Mouse (Mus musculus) right cerebral cortex, postnatal 4 days (tissue): ENCODE measurements around the gene Eva1c.

ENCODE experiments used
- DNase-seq: peaks from one replicate; pipeline ENCODE4 v3.0.0-alpha.2; 2022

The Eva1c gene

DNA sequence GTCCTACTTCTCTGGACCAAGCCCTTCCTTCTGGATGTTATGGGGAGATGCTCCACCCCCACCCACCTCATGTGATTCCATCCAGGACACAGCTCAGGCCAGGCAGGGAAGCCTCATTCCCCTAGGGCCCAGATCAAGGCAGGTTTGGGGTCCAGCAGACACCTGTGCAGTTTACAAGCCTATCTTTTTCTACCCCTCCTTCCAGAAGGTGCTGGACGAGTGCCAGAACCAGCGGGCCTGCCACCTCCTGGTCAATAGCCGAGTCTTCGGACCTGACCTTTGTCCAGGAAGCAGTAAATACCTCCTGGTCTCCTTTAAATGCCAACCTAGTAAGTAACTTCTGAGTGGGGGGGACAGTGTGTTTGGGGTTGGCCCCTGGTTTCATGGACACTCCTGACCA, 42.8 kb downstream of the Eva1c start:
- no peak for DNase-seq

DNA sequence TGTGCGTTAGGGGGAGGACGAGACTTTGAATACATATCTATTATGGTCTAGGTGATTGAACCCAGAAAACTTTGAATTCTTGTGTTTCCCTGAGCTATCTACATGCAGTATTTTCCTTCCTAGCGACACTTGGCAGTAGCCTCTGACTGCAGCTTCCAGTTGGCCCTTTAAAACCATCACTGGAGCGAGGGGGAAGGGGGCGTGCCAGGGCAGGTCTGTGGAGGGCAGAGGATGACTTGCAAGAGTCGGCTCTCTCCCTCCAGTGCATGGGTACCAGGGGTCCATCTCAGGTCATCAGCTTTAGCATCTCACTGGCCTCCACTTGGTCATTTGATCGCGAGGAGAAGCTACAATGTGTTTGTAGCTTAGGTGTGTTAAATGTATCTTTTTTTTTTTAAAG, 46.4 kb downstream of the Eva1c start:
- no peak for DNase-seq

DNA sequence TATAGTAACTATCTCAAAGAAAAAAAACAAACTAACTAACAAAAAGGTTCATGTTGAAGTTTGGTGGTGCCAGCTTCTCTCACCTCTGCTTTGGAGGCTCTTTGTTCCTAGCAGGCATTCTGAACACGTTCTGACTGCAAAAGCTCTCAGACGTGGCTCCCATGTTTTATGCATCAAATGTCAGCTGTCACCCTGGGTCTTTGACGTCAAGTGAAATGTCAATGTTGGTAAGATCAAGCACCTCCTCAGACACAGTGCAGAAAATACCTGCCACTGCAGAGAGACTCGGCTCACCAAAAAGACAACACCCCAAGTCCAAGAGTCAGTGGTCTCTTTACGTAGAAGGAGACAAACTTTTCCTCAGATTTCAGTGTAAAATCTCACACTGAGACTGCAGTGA, 48.0 kb downstream of the Eva1c start:
- no peak for DNase-seq

DNA sequence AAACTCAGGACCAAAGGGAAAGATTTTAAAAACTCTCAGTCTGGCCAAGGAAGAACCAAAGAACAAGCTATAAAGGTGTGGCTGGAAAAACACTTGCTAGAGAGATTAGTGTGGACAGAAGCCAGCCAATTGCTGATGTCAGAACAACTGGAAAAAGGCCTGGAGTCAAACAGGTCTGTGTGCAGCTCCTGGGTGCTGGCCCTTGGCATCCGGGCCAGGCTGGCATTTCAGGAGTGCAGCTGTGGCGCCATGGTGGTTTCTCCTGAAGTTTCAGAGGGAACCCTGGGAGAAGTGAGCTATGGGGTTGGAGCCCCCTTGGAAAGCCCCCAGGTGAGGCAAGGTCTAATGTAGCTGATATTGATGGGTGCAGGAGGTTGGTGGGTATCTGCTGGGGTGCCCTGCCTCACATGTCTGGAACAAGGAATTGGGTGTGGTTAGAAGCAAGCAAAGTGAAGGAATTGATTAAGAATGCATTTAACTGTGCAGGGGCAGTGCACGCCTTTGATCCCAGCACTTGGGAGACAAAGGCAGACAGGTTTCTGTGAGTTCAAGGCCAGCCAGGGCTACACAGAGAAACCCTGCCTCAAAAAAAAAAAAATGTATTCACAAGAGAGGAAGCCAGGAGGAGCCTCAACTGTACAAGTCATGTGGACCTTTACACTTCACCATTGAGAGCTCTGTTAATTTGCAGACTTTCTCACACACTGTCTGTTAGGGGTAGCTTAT, 51.8 kb downstream of the Eva1c start:
- DNase-seq = no peak

DNA sequence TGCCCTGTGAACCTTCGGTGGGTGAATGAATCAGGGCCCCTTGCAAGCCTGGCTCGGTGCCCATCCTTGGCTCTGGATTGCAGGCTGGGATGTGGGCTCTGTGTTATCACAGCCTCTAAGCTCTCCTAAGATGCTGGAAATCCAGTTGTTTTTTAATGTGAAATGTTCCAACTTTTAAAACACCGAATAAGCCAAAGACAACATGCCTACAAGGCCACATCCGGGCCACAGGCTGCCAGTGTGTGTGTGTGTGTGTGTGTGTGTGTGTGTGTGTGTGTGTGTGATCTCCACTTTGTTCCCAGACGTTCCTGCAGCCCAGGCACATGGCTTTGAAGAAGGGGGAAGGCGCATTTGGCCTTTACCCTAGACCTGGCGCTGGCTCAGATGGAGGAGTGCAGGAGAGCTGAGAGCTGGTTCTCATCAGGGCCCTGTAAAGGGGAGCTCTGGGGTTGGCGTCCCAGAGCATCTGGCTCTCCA, 56.0 kb downstream of the Eva1c start:
- DNase-seq = no peak

- no peak for DNase-seq
Measured at GRCm38 (mm10) chr16:90885351-90885750, 58.8 kb downstream of the Eva1c start.

DNA sequence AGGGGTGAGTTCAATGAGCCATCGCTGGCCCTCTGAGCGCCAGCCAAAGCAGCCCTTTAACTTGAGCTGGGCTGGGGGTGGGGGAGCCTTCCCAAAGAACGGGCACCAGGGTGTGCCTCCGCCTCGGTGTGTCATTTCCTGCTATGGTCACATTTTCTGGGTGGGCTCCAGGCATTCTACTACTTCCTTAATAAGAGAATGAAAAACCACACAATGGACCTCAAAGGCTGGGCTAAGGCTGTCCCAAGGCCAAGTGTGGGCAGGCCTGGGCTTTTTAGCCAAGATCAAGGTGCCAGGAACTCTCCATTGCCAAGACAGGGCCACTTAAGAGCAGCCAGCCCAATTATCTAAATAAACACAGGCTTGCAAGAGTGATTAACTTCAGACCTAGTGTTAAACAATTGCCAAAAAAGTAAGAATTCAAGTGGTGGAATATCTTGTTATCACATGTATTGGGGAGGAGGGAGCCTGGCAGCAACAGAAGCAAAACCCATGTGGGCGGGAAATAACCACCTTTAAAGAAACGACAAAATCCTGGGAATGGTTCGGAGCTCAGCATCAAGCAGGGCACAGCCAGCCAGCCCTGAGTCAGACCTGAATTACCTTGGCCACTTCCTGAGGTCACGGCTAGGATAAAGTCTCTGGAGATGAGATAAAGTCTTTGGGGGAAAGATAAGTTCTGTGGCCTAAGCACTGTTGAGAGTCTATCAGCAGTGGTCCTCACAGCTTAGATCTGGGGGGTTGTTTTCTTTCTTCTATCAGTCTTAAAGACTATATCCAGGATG, 59.5 kb downstream of the Eva1c start:
- DNase-seq = no peak

- DNase-seq = no peak
Measured at GRCm38 (mm10) chr16:90890683-90891082, 64.2 kb downstream of the Eva1c start.

- DNase-seq = no peak
Measured at GRCm38 (mm10) chr16:90891601-90892000, 65.1 kb downstream of the Eva1c start.

GRCm38 (mm10) chr16:90892081-90892480, 65.6 kb downstream of the Eva1c start:
- DNase-seq = no peak

DNA sequence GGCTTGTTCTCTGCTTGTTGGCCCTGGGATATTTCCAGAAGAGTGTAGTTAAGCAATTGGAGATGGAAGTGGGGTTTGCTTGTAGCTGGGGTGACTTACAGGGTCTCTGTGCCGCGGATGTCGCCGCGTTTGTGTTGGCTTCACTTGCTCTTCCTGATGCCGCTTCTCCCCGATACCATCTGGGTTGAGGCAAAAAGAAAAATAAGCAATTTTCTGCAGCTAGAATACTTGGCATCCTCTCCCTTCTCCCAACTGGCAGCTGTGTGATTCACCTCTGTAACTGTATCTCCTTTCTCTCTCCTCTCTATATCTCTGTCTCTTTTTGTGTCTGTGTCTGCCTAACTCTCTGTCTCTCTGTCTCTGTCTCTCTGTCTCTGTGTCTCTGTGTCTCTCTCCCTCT, 66.5 kb downstream of the Eva1c start:
- DNase-seq = no peak

- DNase-seq = no peak
Measured at GRCm38 (mm10) chr16:90893792-90894191, 67.3 kb downstream of the Eva1c start.

DNA sequence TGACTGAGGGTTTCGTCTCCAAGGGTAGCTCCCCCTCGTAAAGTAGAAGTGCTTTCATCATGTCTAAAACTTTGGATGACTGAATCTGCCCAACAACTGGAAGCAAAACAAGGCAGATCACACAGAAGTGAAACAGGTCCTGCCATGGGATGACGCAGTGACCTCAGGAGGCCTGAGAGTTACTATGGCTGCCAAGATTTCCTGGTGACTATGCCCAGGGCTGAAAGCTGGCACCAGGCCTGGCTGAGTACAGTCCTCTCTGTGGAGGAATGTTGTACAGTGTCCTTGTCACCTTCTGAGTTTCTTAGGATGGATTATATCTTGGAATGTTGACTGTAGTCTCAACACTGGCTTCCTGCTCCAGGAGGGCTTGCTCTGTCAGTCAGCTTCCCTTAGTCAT, 71.1 kb downstream of the Eva1c start:
- no peak for DNase-seq

DNA sequence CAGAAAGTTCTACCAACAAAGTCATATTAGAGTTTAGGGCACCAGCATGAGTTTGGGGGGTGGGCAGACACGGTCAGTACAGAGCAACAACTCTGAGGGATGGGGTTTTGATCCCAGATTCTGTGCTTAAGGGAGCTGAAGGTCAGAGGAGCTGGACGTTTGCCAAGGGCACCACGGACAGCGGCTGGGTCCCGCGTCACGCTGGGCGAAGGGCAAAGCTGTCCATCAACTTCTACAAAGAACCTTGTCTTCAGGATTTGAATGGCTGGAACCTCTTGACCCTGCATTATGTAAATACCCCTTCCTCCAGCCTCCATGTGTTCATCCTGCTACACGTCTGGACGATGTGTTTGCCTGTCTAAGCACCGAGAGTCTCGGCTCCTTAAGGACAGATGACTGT, 73.0 kb downstream of the Eva1c start:
- DNase-seq = no peak

GRCm38 (mm10) chr16:90901364-90901763, 74.8 kb downstream of the Eva1c start:
- DNase-seq = no peak

- no peak for DNase-seq
Measured at GRCm38 (mm10) chr16:90903300-90903699, 76.8 kb downstream of the Eva1c start.

- no peak for DNase-seq
Measured at GRCm38 (mm10) chr16:90907250-90907649, 80.7 kb downstream of the Eva1c start.

DNA sequence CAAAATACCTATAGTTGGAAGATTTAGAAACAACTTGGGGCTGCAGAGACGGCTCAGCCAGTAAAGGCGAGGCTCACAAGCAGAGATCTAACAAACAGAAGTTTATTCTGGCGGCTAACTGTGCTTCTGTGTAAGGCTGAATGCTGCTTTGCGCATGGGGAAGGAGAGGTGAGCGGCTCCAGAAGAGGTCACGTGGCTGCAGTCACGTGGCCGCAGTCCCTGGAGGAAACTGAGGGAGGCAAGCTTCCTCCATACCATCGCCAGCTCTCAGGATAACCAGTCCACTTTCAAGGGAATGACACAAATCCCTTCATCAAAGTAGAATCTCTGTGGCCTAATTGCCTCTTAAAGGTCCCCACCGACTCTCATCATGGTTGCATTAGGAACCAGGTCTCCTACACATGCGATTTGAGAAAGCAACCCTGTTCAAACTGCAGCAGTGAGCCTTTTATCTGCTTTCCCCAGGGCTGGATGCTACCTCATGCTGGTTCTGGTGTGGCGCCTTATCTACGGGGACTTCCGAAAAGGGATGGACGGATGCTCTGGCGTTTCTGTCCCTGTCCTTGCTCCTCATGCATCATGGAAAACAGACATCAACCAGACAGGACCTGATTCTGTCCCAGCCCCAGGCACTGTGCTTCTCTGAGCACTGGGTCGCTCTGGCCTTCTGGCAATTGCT, 84.5 kb downstream of the Eva1c start:
- no peak for DNase-seq

DNA sequence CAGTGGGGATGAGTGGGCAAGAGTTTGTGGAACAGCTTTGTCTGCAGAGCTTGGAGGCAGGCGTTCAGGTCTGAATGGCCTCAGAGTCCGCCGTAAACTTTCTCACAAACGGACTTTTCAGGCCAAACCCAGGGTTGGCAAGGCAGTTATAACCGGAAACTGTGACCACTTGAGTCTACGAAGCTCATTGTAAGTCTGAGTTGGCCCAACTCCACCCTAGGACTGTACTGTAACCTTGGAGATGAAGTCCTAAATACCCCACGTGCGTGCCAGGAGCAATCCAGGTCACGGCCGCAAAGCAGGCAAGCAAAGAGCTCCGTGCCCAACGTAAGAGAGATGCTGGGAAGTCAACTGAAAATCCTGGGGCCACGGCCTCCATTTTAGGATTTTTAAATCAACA, 85.2 kb downstream of the Eva1c start:
- DNase-seq = no peak

DNA sequence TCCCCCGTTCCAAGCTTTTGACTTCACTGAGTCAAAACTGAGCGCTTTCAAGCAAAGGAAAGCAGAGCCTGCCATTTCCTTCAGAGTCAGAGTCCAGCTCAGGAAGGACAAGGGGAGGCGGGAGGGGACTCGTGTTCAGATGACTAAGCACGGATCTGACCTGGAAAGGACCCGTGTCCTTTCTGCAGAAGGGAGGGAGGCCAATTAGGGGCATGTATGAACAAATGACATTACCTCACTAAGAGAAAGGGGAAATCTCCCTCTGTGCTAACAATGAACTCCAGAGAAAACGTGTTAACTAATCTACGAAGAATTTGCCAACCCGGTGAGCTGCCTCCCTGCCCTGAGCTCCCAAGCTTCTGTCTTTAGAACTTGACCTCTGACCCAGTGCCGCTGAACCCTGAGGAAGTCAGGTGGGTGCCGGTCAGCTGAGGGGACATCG, 89.5 kb downstream of the Eva1c start:
- DNase-seq = no peak

- DNase-seq = no peak
Measured at GRCm38 (mm10) chr16:90917156-90917555, 90.6 kb downstream of the Eva1c start.

GRCm38 (mm10) chr16:90921471-90922159, 95.1 kb downstream of the Eva1c start:
- peak; percentile 43 for DNase-seq
